Mouse (Mus musculus) hematopoietic stem cell, adult 5-6 weeks (primary cell): ENCODE results near the gene BC005537. TPM values are rescaled to one million over a fixed set of nuclear protein-coding genes. Genes with fewer than 3 reads are reported as not detected.
"Not testable (repeated sequence)": the region's sequence is repeated elsewhere in the genome, so short reads cannot be mapped to it uniquely, and the experiment has no call there.

Source experiments
- ATAC-seq, 2 experiments: fragments of 125-278 bp in 1 of 2; replicated peaks in 1 of 2; 2 replicates each; pipeline ENCODE4 v1.8.0; 2016 to 2017; ENCODE audit warnings: inconsistent platforms in 2 of 2, mild to moderate bottlenecking in 2 of 2, moderate number of reproducible peaks in 2 of 2, low read depth in 1 of 2, moderate TSS enrichment in 1 of 2; ENCODE audit not compliant: low FRiP score in 2 of 2, poor library complexity in 2 of 2, severe bottlenecking in 2 of 2, insufficient read depth in 1 of 2, low TSS enrichment in 1 of 2
- total RNA-seq: library from RNA; stranded (forward); fragments of 172-1452, 232-1000 nt; gene quantifications from 2 replicates; pipeline ENCODE4 v1.2.3, GENCODE M21; 2017

The BC005537 gene
- 54.6 and 63.5 TPM in 2 replicates for total RNA-seq

- ATAC-seq, result peak in 1 of 2 experiments; percentile 43; a peak in 3 of 4 replicates
Observed at GRCm38 (mm10) chr13:24801308-24801921, at the start of gene BC005537. TSS of gene BC005537 (plus strand) at chr13:24801657.

DNA sequence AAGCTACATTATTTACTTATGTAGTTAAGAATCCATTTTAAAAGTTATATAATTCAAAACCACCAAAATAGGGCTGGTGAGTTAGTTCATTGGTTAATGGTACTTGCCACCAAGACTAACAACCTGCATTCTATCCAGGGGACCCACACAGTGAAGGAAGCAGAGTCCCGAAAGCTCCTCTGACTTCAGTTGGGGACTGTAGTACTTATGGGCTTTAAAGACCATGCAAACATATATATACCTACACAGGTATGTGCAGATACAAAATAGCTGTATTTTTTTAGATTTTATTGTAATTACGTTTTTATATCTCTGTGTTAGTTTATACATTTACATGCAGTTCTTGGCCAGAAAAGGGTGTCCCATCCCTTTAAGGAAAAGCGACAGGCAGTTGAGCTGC lies 44.7 kb upstream of the BC005537 start:
- ATAC-seq, result no peak

- ATAC-seq, result no peak
Observed at GRCm38 (mm10) chr13:24757820-24758564, 43.5 kb upstream of the BC005537 start.

GRCm38 (mm10) chr13:24759451-24759850 lies 42.0 kb upstream of the BC005537 start:
- ATAC-seq, result no peak

- ATAC-seq, result no peak
Observed at GRCm38 (mm10) chr13:24760351-24760870, 41.0 kb upstream of the BC005537 start.

DNA sequence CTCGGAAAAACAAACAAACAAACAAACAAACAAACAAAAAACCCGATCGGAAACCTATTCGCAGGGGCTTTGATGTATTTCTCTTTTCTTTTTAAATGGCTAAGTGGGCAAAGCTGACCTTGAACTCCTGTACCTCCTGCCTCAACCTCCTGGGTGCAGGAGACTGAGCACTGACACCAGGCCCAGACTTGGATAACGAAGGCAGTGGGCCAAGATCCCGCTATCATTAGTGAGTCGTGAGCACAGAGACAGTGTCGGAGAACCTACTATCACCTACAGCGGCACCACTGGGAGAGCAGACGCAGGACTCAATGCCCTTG lies 40.4 kb upstream of the BC005537 start:
- ATAC-seq, result no peak

- peak; percentile 90 to 95 for ATAC-seq
Observed at GRCm38 (mm10) chr13:24761403-24762227, 39.8 kb upstream of the BC005537 start, which contains the start of gene Gmnn. TSS of gene Gmnn (minus strand) at chr13:24761923.

GRCm38 (mm10) chr13:24762254-24762653 lies 39.2 kb upstream of the BC005537 start:
- ATAC-seq, result no peak

DNA sequence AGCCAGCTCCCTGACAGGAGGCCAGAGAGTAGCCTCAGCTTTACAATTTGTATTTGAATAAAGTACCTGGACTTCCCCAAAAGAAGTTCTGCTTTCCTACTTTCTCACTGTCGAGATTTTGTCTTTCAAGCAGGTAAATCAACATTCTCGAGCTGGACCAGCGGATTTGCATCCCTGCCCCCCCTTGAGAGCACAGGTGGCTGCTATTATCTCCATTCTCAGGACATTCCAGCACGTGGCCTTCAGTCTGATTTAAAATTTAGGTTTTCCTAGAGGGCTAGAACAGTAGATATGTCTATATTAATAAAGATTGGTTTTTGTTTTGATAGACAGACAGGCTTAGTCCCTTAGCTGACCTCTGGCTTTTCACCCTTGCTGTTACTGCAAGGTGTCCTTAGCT lies 33.6 kb upstream of the BC005537 start:
- ATAC-seq, result not testable (repeated sequence)

GRCm38 (mm10) chr13:24771482-24771881 lies 30.0 kb upstream of the BC005537 start:
- ATAC-seq, result not testable (repeated sequence)

- ATAC-seq, result peak; percentile 71 to 85
Observed at GRCm38 (mm10) chr13:24776146-24776844, 25.2 kb upstream of the BC005537 start.

DNA sequence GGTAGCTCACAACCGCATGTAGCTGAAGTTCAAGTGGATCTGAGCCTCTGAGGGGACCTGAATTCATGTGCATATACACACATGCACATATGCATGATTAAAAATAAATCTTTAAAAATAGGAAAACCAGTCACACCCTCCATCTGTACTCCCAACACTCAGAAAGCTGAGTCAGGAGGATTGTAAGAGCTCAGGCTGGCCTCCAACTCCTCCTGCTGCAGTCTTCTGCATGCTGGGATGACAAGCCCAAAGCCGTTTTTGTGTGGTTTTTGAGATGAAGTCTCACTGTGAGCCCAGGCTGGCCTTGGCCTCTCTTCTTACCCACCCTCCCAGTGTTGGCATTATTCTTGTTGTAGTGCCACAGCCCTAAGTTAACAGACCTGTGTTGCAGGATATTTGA lies 23.4 kb upstream of the BC005537 start:
- no peak for ATAC-seq

- no peak for ATAC-seq
Observed at GRCm38 (mm10) chr13:24778706-24779380, 22.6 kb upstream of the BC005537 start.

DNA sequence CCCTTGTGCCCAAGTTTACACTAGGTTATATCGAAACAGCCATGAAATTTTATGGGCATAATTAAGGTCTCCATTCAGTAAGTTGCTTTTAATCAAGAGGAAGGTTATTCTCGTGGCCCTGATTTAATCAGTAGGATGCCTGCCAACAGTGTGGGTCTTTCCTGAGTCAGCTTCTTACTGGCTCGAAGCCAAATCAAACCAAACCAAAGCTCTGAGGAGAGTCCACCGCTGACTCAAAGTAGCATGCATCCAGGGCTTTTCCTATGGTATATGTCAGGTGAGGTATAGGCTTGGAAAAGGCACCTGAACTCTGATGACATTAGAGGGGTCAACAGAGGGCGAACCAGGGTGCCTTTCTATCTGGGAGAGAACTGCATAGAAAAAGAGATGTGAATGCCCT lies 19.5 kb upstream of the BC005537 start:
- ATAC-seq, result peak in 1 of 2 experiments; percentile 32; a peak in 2 of 4 replicates

DNA sequence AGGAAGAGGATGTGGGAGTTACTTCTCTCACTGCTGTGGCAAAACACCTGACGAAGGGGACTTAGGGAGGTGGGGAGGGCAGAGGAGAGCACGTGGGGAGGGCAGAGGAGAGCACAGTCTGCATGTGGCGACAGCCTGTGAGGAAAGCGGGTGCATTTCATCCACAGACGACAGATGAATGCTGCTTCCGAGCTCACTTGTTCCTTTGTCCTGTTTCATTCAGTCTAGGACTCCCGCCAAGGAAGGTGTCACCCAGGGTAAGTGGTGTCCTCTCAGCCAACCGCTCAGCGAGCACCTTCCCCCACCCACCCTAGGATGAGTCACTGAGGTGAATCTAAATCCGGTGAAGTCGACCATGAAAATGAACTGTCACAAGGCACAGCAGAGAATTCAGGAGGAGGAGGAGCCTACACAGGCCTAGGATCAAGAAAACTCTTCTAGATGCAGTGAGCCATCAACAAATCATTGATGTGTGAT lies 15.4 kb upstream of the BC005537 start:
- peak in 1 of 2 experiments; percentile 56; a peak in 2 of 4 replicates for ATAC-seq

- no peak for ATAC-seq
Observed at GRCm38 (mm10) chr13:24787477-24787876, 14.0 kb upstream of the BC005537 start.

DNA sequence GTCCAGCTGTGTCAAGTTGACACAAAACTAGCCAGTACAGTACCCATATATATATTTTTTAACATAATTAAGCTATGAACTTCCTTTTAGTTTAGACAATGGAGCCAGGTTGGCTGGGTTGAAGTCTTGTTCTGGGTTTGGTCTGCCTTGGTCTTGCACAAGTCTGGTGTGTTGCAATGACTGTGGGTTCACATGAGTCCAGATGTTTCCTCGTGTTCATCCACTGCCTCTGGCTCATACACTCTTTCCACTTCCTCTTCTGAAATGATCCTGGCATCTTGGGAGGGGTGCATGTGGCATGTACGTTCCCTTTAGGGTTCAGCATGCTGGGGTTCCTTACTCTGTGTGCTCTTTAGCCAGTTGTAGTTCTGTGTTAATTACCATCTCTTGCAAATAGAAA lies 10.1 kb upstream of the BC005537 start:
- peak; percentile 99 for ATAC-seq
